Mouse (Mus musculus) liver, postnatal 0 days (tissue): ENCODE measurements around the gene Spc24.

Experiments used
- CTCF ChIP-seq: sonication (generic); IDR thresholded peaks from 2 replicates; pipeline ENCODE4 v1.5.1; 2016; ENCODE audit warnings: antibody characterized with exemption, low read depth
- EP300 ChIP-seq: IDR thresholded peaks from 2 replicates; pipeline ENCODE4 v1.6.1; 2016; ENCODE audit warnings: antibody characterized with exemption, low read depth, mild to moderate bottlenecking

DNA sequence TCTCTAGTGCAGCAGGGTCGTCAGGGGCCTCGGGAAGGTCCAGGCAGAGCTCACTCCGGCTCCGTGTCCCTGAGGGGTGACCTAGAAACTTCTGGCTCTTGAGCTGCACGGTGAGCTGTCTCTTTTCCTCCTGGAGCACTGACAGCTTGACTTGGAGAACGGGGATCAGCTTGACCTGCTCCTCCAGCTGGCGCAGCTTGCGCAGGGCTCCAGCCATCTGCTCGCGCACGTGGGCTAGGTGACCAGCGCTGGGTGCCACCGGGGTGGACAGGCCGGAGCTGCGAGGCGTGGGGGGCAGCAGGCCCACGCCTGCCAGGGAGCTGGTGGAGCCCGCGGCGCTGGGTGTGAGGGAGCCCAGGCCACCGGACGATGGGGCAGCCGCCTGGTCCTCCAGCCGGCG lies 34.8 kb upstream of the Spc24 start:
- TF ChIP-seq CTCF, result no peak
- TF ChIP-seq EP300, result no peak
